Mouse (Mus musculus): Measurements from ENCODE around the gene Ints2. TPM values are rescaled to one million over a fixed set of nuclear protein-coding genes. Genes with fewer than 3 reads are reported as not detected.
"Not testable (repeated sequence)": the region's sequence is repeated elsewhere in the genome, so short reads cannot be mapped to it uniquely, and the experiment has no call there.

Ints2 gene
- polyA plus RNA-seq (2012; rRNA removed), result 5.0 and 7.0 TPM in 2 replicates

GRCm38 (mm10) chr11:86257460-86258076 lies at the start of gene Ints2:
Gene Ints2 (minus strand): TSS chr11:86257575.
- H3K27ac ChIP-seq (ENCODE audit: insufficient read depth, low read length), result 0 out of 2 replicates have a peak within 1 kb of the TSS, but pooled peaks have one; percentile 25
- H3K4me3 ChIP-seq (ENCODE audit: extremely low read depth, insufficient read depth, insufficient read length), result peak within 1 kb of the TSS; percentile 65
- TF ChIP-seq CTCF (IDR thresholded peaks at IDR 0.05; ENCODE audit: extremely low read depth, insufficient read depth, insufficient read length, insufficient replicate concordance) (no peak), POLR2A (IDR thresholded peaks at IDR 0.05; ENCODE audit: low read depth, low read length) (peak; percentile 52; the same call in 1 of the 2 replicates)
- 0 out of 2 replicates have a peak, but pooled peaks cover under 1% of the 10 kb centered on the region for H3K36me3 ChIP-seq (ENCODE audit: control insufficient read depth, insufficient read depth, low read length)
- no peaks in the 10 kb centered on the region; the same call in 1 of the 2 replicates for H3K4me1 ChIP-seq (ENCODE audit: control insufficient read depth, insufficient read depth, insufficient read length)
- 5% methylated on average over 32 of the region's 32 CpGs for WGBS
- H3K27me3 ChIP-seq (ENCODE audit: control insufficient read depth, insufficient read depth, low read length), result no peaks in the 10 kb centered on the region
- DNase-seq (ENCODE audit: low read depth in 1 of 2, low spot score in 2 of 2), result peak; percentile 77 to 93

- H3K4me1 ChIP-seq (ENCODE audit: control insufficient read depth, insufficient read depth, insufficient read length); H3K4me3 ChIP-seq (ENCODE audit: extremely low read depth, insufficient read depth, insufficient read length); H3K27ac ChIP-seq (ENCODE audit: insufficient read depth, low read length); DNase-seq (ENCODE audit: low read depth in 1 of 2, low spot score in 2 of 2); H3K27me3 ChIP-seq (ENCODE audit: control insufficient read depth, insufficient read depth, low read length): not testable (repeated sequence)
- WGBS, result 73% methylated on average over 10 of the region's 10 CpGs
- peaks cover 16% of the 10 kb centered on the region for H3K36me3 ChIP-seq (ENCODE audit: control insufficient read depth, insufficient read depth, low read length)
Observed at GRCm38 (mm10) chr11:86292201-86292600, 34.8 kb upstream of the Ints2 start.

DNA sequence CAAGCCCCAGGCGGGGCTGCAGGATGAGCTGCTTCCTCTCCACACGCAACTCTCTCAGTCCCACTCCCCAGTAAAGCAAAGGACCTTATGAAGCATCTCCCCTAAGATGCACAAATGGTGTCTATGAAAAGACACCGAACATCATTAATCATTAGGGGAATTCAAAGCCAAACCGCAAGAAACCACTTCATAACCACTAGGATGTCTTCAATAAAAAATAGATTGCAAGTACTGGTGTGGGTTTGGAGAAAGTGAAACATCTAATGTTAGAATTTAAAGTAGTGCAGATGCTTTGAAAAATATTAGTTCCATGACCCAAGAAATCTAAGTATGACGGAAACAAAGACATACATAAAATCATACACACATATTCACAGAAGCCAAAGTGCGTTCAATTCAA lies 34.3 kb upstream of the Ints2 start:
- H3K4me3 ChIP-seq (ENCODE audit: extremely low read depth, insufficient read depth, insufficient read length), result no peak overlapping the region
- no peak overlapping the region for H3K27ac ChIP-seq (ENCODE audit: insufficient read depth, low read length)
- H3K27me3 ChIP-seq (ENCODE audit: control insufficient read depth, insufficient read depth, low read length), result no peaks in the 10 kb centered on the region
- no peak for TF ChIP-seq POLR2A (IDR thresholded peaks at IDR 0.05; ENCODE audit: low read depth, low read length)
- TF ChIP-seq CTCF (IDR thresholded peaks at IDR 0.05; ENCODE audit: extremely low read depth, insufficient read depth, insufficient read length, insufficient replicate concordance), result no peak
- 91% methylated on average over 6 of the region's 6 CpGs for WGBS
- DNase-seq (ENCODE audit: low read depth in 1 of 2, low spot score in 2 of 2), result no peak
- peaks cover 17% of the 10 kb centered on the region for H3K36me3 ChIP-seq (ENCODE audit: control insufficient read depth, insufficient read depth, low read length)
- H3K4me1 ChIP-seq (ENCODE audit: control insufficient read depth, insufficient read depth, insufficient read length), result no peaks in the 10 kb centered on the region

DNA sequence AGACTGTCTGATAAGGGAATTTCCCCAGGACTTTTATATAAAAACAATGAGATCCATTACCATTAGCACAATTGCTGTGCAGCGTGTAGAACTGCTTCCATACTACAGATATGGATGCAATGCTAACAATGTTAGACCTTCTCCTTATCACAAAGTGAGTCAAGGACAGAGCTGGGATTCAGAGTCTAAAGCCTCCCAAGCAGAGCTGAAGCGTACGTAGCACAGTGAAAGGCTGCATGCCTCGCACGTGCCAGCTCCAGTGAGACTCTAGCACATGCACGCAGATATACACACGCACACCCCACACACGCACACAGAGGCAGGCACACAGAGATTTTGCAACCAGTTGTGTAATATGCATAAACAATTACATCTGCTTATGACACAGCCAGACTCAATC lies 28.4 kb upstream of the Ints2 start:
- TF ChIP-seq POLR2A (IDR thresholded peaks at IDR 0.05; ENCODE audit: low read depth, low read length), result no peak
- TF ChIP-seq CTCF (IDR thresholded peaks at IDR 0.05; ENCODE audit: extremely low read depth, insufficient read depth, insufficient read length, insufficient replicate concordance), result no peak
- peaks cover 43% of the 10 kb centered on the region for H3K36me3 ChIP-seq (ENCODE audit: control insufficient read depth, insufficient read depth, low read length)
- DNase-seq (ENCODE audit: low read depth in 1 of 2, low spot score in 2 of 2), result no peak
- H3K27ac ChIP-seq (ENCODE audit: insufficient read depth, low read length), result no peak overlapping the region
- H3K27me3 ChIP-seq (ENCODE audit: control insufficient read depth, insufficient read depth, low read length), result no peaks in the 10 kb centered on the region
- WGBS, result 93% methylated on average over 8 of the region's 8 CpGs
- H3K4me1 ChIP-seq (ENCODE audit: control insufficient read depth, insufficient read depth, insufficient read length), result no peaks in the 10 kb centered on the region
- H3K4me3 ChIP-seq (ENCODE audit: extremely low read depth, insufficient read depth, insufficient read length), result no peak overlapping the region

- Histone ChIP-seq H3K4me3 (ENCODE audit: extremely low read depth, insufficient read depth, insufficient read length) (no peak overlapping the region), H3K4me1 (ENCODE audit: control insufficient read depth, insufficient read depth, insufficient read length) (no peaks in the 10 kb centered on the region), H3K27ac (ENCODE audit: insufficient read depth, low read length) (no peak overlapping the region), H3K36me3 (ENCODE audit: control insufficient read depth, insufficient read depth, low read length) (peaks cover 41% of the 10 kb centered on the region), H3K27me3 (ENCODE audit: control insufficient read depth, insufficient read depth, low read length) (no peaks in the 10 kb centered on the region)
- TF ChIP-seq POLR2A (IDR thresholded peaks at IDR 0.05; ENCODE audit: low read depth, low read length) (no peak), CTCF (IDR thresholded peaks at IDR 0.05; ENCODE audit: extremely low read depth, insufficient read depth, insufficient read length, insufficient replicate concordance) (no peak)
- no peak for DNase-seq (ENCODE audit: low read depth in 1 of 2, low spot score in 2 of 2)
- 96% methylated on average over 6 of the region's 6 CpGs for WGBS
Observed at GRCm38 (mm10) chr11:86278442-86279102, 21.2 kb upstream of the Ints2 start.

- H3K36me3 ChIP-seq (ENCODE audit: control insufficient read depth, insufficient read depth, low read length), result 0 out of 2 replicates have a peak, but pooled peaks cover 1% of the 10 kb centered on the region
- H3K4me1 ChIP-seq (ENCODE audit: control insufficient read depth, insufficient read depth, insufficient read length), result no peaks in the 10 kb centered on the region; the same call in 1 of the 2 replicates
- H3K4me3 ChIP-seq (ENCODE audit: extremely low read depth, insufficient read depth, insufficient read length), result peak overlapping the region; percentile 65
- H3K27me3 ChIP-seq (ENCODE audit: control insufficient read depth, insufficient read depth, low read length), result no peaks in the 10 kb centered on the region
- H3K27ac ChIP-seq (ENCODE audit: insufficient read depth, low read length), result no peak overlapping the region
- under 1% methylated on average over 22 of the region's 22 CpGs for WGBS
- peak in 1 of 2 experiments; percentile 7 for DNase-seq (ENCODE audit: low read depth in 1 of 2, low spot score in 2 of 2)
- TF ChIP-seq CTCF (IDR thresholded peaks at IDR 0.05; ENCODE audit: extremely low read depth, insufficient read depth, insufficient read length, insufficient replicate concordance) (no peak), POLR2A (IDR thresholded peaks at IDR 0.05; ENCODE audit: low read depth, low read length) (no peak)
Observed at GRCm38 (mm10) chr11:86257054-86257453, 321 bp downstream of the Ints2 start.

- no peak overlapping the region for H3K4me3 ChIP-seq (ENCODE audit: extremely low read depth, insufficient read depth, insufficient read length)
- 69% methylated on average over 1 of the region's 1 CpGs for WGBS
- TF ChIP-seq CTCF (IDR thresholded peaks at IDR 0.05; ENCODE audit: extremely low read depth, insufficient read depth, insufficient read length, insufficient replicate concordance) (no peak), POLR2A (IDR thresholded peaks at IDR 0.05; ENCODE audit: low read depth, low read length) (no peak)
- H3K4me1 ChIP-seq (ENCODE audit: control insufficient read depth, insufficient read depth, insufficient read length), result no peaks in the 10 kb centered on the region; the same call in 1 of the 2 replicates
- 0 out of 2 replicates have a peak, but pooled peaks cover 1% of the 10 kb centered on the region for H3K36me3 ChIP-seq (ENCODE audit: control insufficient read depth, insufficient read depth, low read length)
- H3K27me3 ChIP-seq (ENCODE audit: control insufficient read depth, insufficient read depth, low read length), result no peaks in the 10 kb centered on the region
- no peak overlapping the region for H3K27ac ChIP-seq (ENCODE audit: insufficient read depth, low read length)
- DNase-seq (ENCODE audit: low read depth in 1 of 2, low spot score in 2 of 2), result no peak
Observed at GRCm38 (mm10) chr11:86253342-86253741, 4.0 kb downstream of the Ints2 start.
